Mouse (Mus musculus) bone marrow, adult 2 months (tissue): ENCODE measurements around the gene Nae1.
A peak's percentile ranks its signal among the peaks of the same experiment; 100 is the strongest.

Experiments
- CTCF ChIP-seq: fragments of 200-500 bp; IDR thresholded peaks from 2 replicates; pipeline ENCODE4 v1.5.1; 2011; ENCODE audit warnings: low read length, control low read depth; ENCODE audit not compliant: control insufficient read depth, insufficient read depth
- POLR2A ChIP-seq: fragments of 200-500 bp; IDR thresholded peaks from 2 replicates; pipeline ENCODE4 v1.6.1; 2011; ENCODE audit warnings: low read depth, mild to moderate bottlenecking, control low read depth, low read length, borderline replicate concordance; ENCODE audit not compliant: control insufficient read depth

DNA sequence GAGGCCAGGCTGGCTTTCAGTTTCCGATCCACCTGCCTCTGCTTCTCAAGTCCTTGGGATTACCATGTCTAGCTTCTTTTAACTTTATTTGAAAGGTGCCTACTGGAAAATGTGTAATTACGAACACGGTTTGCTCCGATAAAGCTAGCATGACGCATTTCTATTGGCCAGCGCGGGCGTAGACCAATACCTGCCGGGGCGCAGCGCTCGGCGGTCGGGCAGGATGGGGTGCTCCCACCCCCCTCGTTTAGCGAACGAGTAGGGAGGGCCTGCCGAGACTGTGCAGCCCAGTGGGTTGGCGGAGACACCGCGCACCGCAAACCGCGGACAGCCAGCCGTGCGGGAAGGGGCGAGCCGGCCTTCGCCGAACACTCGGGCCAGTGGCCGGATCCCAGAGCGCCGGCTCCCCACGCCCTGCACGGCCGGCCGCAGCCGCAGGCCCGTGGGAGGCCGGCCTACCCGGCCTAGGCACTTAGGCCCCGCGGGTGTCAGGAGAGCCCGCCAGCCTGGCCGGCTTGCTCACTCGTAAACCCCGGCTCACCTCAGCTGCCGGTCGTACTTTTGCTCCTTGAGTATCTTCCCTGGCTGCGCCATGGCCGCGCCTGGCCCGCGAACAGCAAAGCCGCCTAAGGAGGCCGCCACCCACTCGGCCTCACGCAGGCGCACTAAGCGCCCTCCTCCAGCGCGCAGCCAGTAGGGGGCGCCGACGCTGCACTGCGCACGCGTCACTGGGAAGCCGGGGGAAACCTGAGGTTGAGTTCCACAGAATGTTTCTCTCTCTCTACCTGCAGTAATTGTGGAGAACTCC lies at the start of gene Nae1, which contains the start of gene Car7:
- TF ChIP-seq CTCF (peak; percentile 97), POLR2A (peak; percentile 87)
